ENCODE assay signal across 10 mouse cellular contexts in the genomic region with DNA sequence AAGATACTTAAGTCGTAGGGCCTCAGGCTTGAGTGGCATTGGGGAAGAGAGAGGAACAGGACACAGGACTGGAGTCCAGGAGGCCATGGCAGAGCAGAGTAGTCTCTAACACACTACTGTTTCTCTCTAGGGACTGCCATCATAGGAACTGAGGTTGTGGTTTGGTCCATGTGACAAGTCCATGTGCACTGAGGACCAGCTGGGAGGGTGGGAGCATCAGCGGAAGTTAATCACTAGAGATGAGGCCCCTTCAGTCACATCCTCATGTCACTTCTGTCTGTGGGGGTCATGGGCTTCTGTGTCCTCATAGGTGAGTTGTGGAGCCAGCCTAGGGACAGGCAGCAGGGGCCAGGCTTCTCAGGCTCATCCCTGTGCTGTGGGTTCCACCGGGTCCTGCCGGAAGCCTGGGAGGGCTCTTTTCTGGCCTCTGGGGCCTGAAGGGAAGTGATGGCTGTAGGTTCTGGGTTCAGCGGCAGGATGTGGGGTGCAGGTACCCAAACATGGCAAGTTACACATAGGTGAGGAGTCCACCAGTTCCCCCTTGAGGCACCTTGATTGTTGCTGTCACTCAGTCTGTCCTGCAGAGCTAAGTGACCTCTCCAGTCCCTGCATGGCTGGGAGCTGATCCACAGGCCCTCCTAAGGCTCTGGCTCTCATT. TPM values are rescaled to one million over a fixed set of nuclear protein-coding genes. Genes with fewer than 3 reads are reported as not detected.
DNase-seq lines count a peak whose midpoint lies in the region; ATAC-seq and TF ChIP-seq lines count a peak whose summit lies in the region.
"Had no signal": no experiment of that assay in that cellular context is flagged by ENCODE, and none has a peak within 500 bp of the region (broad histone marks: within the 10 kb centered on the region; RNA-seq: fewer than 3 reads in every experiment).

No protein-coding gene starts in this region.

- TF ChIP-seq CTCF in cerebellum, adult 2 months (IDR thresholded peaks at IDR 0.05; ENCODE audit: borderline replicate concordance, insufficient read depth, low read depth, low read length) = no peak
- no peak for TF ChIP-seq CTCF in layer of hippocampus, adult 2 months (conservative IDR thresholded peaks at IDR 0.05)
- TF ChIP-seq CTCF in heart, postnatal 0 days (IDR thresholded peaks at IDR 0.05; ENCODE audit: low read depth) = no peak

- TF ChIP-seq POLR2A in cerebellum, adult 2 months (IDR thresholded peaks at IDR 0.05; ENCODE audit: borderline replicate concordance, insufficient read depth, low read length) = no peak

- H3K27ac ChIP-seq in cerebellum, adult 2 months (ENCODE audit: insufficient read depth, low read length) = peak overlapping the region; percentile 64
- H3K27ac ChIP-seq in layer of hippocampus, adult 2 months = peak overlapping the region; percentile 62; the same call in 1 of the 2 replicates
- H3K27ac ChIP-seq in heart, postnatal 0 days (ENCODE audit: low read depth) = 0 out of 2 replicates have a peak overlapping the region, but pooled peaks have one; percentile 22
- H3K27ac ChIP-seq: limb, embryonic 12.5 days had no signal

- DNase-seq in cerebellum, adult 2 months = no peak
- no peak for DNase-seq in cerebellum, postnatal 36 days
- DNase-seq in layer of hippocampus, adult 2 months (ENCODE audit: low spot score in 2 of 2) = no peak
- no peak for DNase-seq in layer of hippocampus, adult 9-10 months (ENCODE audit: low spot score)
- no peak for DNase-seq in heart, postnatal 0 days (ENCODE audit: low spot score)
- DNase-seq in yolk sac, embryonic 10.5 days (ENCODE audit: low spot score) = no peak
- no peak for DNase-seq in thymus, postnatal 4 days
- DNase-seq: thymus, adult 18-20 months had no signal

- H3K4me1 ChIP-seq in cerebellum, adult 2 months (ENCODE audit: control insufficient read depth, insufficient read depth, low read length) = peaks cover 48% of the 10 kb centered on the region
- peaks cover 38% of the 10 kb centered on the region for H3K4me1 ChIP-seq in heart, postnatal 0 days (ENCODE audit: control insufficient read depth, insufficient read depth)
- H3K4me1 ChIP-seq in megakaryocyte, embryonic 14.5 days = peaks cover 91% of the 10 kb centered on the region

- H3K4me2 ChIP-seq in heart, postnatal 0 days (ENCODE audit: low read depth, low read length) = no peak overlapping the region
- H3K4me2 ChIP-seq: limb, embryonic 12.5 days had no signal

- H3K9ac ChIP-seq in heart, postnatal 0 days (replicated peaks; ENCODE audit: low read depth, low read length) = no peak overlapping the region

- peaks cover 30% of the 10 kb centered on the region for H3K36me3 ChIP-seq in heart, postnatal 0 days (replicated peaks; ENCODE audit: control insufficient read depth, insufficient read depth, low read length)
- peaks cover 81% of the 10 kb centered on the region for H3K36me3 ChIP-seq in megakaryocyte, embryonic 14.5 days (replicated peaks; ENCODE audit: low read length)

- WGBS in cerebellum, adult 2 months = 31% methylated on average over 5 of the region's 5 CpGs
- 68% methylated on average over 5 of the region's 5 CpGs for WGBS in heart, postnatal 0 days

- H3K9me3 ChIP-seq in heart, postnatal 0 days (replicated peaks; ENCODE audit: control insufficient read depth, low read length) = no peaks in the 10 kb centered on the region
- H3K9me3 ChIP-seq in megakaryocyte, embryonic 14.5 days = no peaks in the 10 kb centered on the region
- H3K9me3 ChIP-seq: limb, embryonic 12.5 days had no signal

- TF ChIP-seq EP300 in heart, postnatal 0 days (IDR thresholded peaks at IDR 0.05; ENCODE audit: low read depth) = no peak

- H3K4me3 ChIP-seq in cerebellum, adult 2 months (replicated peaks; ENCODE audit: insufficient read depth, low read depth, low read length) = peak overlapping the region; percentile 2
- H3K4me3 ChIP-seq in layer of hippocampus, adult 2 months = no peak overlapping the region
- no peak overlapping the region for H3K4me3 ChIP-seq in heart, postnatal 0 days (ENCODE audit: low read depth, low read length)
- H3K4me3 ChIP-seq in megakaryocyte, embryonic 14.5 days (replicated peaks) = peak overlapping the region; percentile 0
- H3K4me3 ChIP-seq: limb, embryonic 12.5 days had no signal

- no peak for ATAC-seq in heart, postnatal 0 days (ENCODE audit: insufficient read depth, low read depth)

- no peaks in the 10 kb centered on the region for H3K27me3 ChIP-seq in cerebellum, adult 2 months (ENCODE audit: control insufficient read depth, insufficient read depth, low read length)
- H3K27me3 ChIP-seq in heart, postnatal 0 days (ENCODE audit: control insufficient read depth, insufficient read depth, low read length) = no peaks in the 10 kb centered on the region
- H3K27me3 ChIP-seq in megakaryocyte, embryonic 14.5 days (replicated peaks) = no peaks in the 10 kb centered on the region
- H3K27me3 ChIP-seq: limb, embryonic 12.5 days had no signal

RNA-seq across cellular contexts. Expression of a gene that starts 10.0 kb away (rescaled TPM):
- 90.2 and 92.7 TPM in 2 replicates for polyA plus RNA-seq in cerebellum, adult 2 months (2012; rRNA removed)
- 10 to 100 TPM; 91.2 to 95.4 TPM for total RNA-seq in layer of hippocampus, adult 2 months (2021)
- total RNA-seq in heart, postnatal 0 days (2014; rRNA removed; ENCODE audit: low replicate concordance) = 88.9 and 96.2 TPM in 2 replicates
- 24.8 and 30.3 TPM in 2 replicates for polyA plus RNA-seq in heart, postnatal 0 days (2015; fragmentation: Nextera tagmentation; extraction: Ambion mirVana)
- polyA plus RNA-seq in megakaryocyte, embryonic 14.5 days (2012; ENCODE audit: insufficient read depth, low replicate concordance) = 384 and 552 TPM in 2 replicates

RNA-seq across cellular contexts. Expression of a gene that starts 10.5 kb away (rescaled TPM):
- 52.9 and 54.5 TPM in 2 replicates for polyA plus RNA-seq in cerebellum, adult 2 months (2012; rRNA removed)
- 10 to 100 TPM; 29.8 to 33.1 TPM for total RNA-seq in layer of hippocampus, adult 2 months (2021)
- 27.2 and 27.7 TPM in 2 replicates for total RNA-seq in heart, postnatal 0 days (2014; rRNA removed; ENCODE audit: low replicate concordance)
- 22.8 and 25.7 TPM in 2 replicates for polyA plus RNA-seq in heart, postnatal 0 days (2015; fragmentation: Nextera tagmentation; extraction: Ambion mirVana)
- 3.2 and 11.3 TPM in 2 replicates for polyA plus RNA-seq in megakaryocyte, embryonic 14.5 days (2012; ENCODE audit: insufficient read depth, low replicate concordance)

RNA-seq across cellular contexts. Expression of a gene that starts 20.9 kb away (rescaled TPM):
- 1,303 and 1,454 TPM in 2 replicates for polyA plus RNA-seq in cerebellum, adult 2 months (2012; rRNA removed)
- total RNA-seq in layer of hippocampus, adult 2 months (2021) = 100 to 1,000 TPM; 926 to 932 TPM
- total RNA-seq in heart, postnatal 0 days (2014; rRNA removed; ENCODE audit: low replicate concordance) = 1,030 and 1,317 TPM in 2 replicates
- 499 and 510 TPM in 2 replicates for polyA plus RNA-seq in heart, postnatal 0 days (2015; fragmentation: Nextera tagmentation; extraction: Ambion mirVana)
- 7,349 and 10,126 TPM in 2 replicates for polyA plus RNA-seq in megakaryocyte, embryonic 14.5 days (2012; ENCODE audit: insufficient read depth, low replicate concordance)

RNA-seq across cellular contexts. Expression of a gene that starts 22.4 kb away (rescaled TPM):
- 668 and 680 TPM in 2 replicates for polyA plus RNA-seq in cerebellum, adult 2 months (2012; rRNA removed)
- 100 to 1,000 TPM; 201 to 210 TPM for total RNA-seq in layer of hippocampus, adult 2 months (2021)
- 838 and 847 TPM in 2 replicates for total RNA-seq in heart, postnatal 0 days (2014; rRNA removed; ENCODE audit: low replicate concordance)
- polyA plus RNA-seq in heart, postnatal 0 days (2015; fragmentation: Nextera tagmentation; extraction: Ambion mirVana) = 1,203 and 1,284 TPM in 2 replicates
- 226 and 551 TPM in 2 replicates for polyA plus RNA-seq in megakaryocyte, embryonic 14.5 days (2012; ENCODE audit: insufficient read depth, low replicate concordance)

RNA-seq across cellular contexts. Expression of a gene that starts 24.5 kb away (rescaled TPM):
- 67.1 and 69.1 TPM in 2 replicates for polyA plus RNA-seq in cerebellum, adult 2 months (2012; rRNA removed)
- total RNA-seq in layer of hippocampus, adult 2 months (2021) = 100 to 1,000 TPM in 1 of 2 experiments, 10 to 100 TPM in 1; 98.3 to 110 TPM
- 1.4 and 3.4 TPM in 2 replicates for total RNA-seq in heart, postnatal 0 days (2014; rRNA removed; ENCODE audit: low replicate concordance)
- 0.77 and 0.83 TPM in 2 replicates for polyA plus RNA-seq in heart, postnatal 0 days (2015; fragmentation: Nextera tagmentation; extraction: Ambion mirVana)
- polyA plus RNA-seq in megakaryocyte, embryonic 14.5 days (2012; ENCODE audit: insufficient read depth, low replicate concordance) = 0.92 and 4.5 TPM in 2 replicates

Comparison
In these comparisons a context has a peak if more than half of its experiments do, and no peak if none do; other contexts are left out.
1. H3K4me3 ChIP-seq: peak in cerebellum, adult 2 months (single experiment) and megakaryocyte, embryonic 14.5 days (single experiment); none in layer of hippocampus, adult 2 months (single experiment) and heart, postnatal 0 days (single experiment).
2. Peak in every context shown above with its lines, with median percentiles within 50 percentile points of each other: H3K27ac ChIP-seq.